8 mouse cellular contexts compared by ENCODE assay signal in the genomic region with DNA sequence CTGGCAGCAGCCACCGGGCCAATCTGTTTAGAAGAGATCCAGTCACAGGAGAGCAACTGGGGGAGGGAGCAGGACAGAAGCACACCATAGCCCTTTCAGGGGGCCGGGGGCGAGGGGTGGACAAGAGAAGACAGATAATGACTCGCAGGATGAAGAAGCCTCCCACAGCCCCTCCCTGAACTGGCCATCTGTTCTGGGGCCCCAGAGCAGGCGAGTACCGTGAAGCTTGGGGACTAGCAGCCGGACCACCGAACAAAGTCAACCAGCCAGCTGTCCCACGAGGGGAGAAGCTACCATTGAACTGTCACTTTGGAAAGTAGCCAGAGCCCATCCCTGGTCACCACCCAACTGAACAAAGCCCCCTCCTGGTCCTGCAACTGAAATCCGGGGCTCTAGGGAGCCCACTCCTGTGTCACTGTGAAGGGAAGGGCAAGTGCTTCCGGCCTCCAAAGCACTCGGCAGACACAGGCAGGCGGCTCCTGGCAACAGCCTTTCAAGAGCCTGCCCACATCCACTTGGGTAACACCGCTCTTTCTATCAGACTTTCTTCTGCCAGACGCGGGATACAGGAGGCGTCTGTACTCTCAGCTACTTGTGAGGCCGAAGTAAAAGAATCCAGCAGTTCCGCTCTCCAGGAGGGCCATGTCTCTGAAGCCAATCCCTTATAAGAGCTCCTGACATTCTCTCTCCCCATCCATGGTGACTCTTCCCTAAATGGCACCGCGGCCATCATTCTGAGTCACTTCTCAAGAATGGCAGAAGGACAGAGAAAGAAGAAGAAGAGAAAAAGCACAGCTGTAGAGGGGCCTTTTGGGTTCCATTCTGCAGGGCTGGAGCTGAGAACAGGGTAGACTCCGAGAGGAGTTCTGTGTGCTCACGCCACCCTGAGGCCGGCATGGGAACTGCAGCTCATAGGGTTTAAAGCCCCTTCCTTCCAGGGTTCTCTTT. TPM values are rescaled to one million over a fixed set of nuclear protein-coding genes. Genes with fewer than 3 reads are reported as not detected.
DNase-seq lines count a peak whose midpoint lies in the region; ATAC-seq and TF ChIP-seq lines count a peak whose summit lies in the region.

No protein-coding gene starts in this region.

- no peaks in the 10 kb centered on the region for H3K9me3 ChIP-seq in forebrain, postnatal 0 days (ENCODE audit: low read length)
- no peaks in the 10 kb centered on the region for H3K9me3 ChIP-seq in limb, embryonic 10.5 days (replicated peaks)
- no peaks in the 10 kb centered on the region for H3K9me3 ChIP-seq in midbrain, embryonic 11.5 days (ENCODE audit: control insufficient read depth, low read length)

- peak; percentile 71 for TF ChIP-seq CTCF in bone marrow, adult 2 months (IDR thresholded peaks at IDR 0.05; ENCODE audit: control insufficient read depth, insufficient read depth, low read length)
- peak; percentile 73 for TF ChIP-seq CTCF in forebrain, postnatal 0 days (IDR thresholded peaks at IDR 0.05; ENCODE audit: low read depth)

- peak; percentile 86 for ATAC-seq in forebrain, postnatal 0 days
- ATAC-seq in midbrain, embryonic 11.5 days (ENCODE audit: low FRiP score): peak; percentile 83

- 0 out of 2 replicates have a peak overlapping the region, but pooled peaks have one; percentile 1 for H3K4me2 ChIP-seq in forebrain, postnatal 0 days (ENCODE audit: low read depth)
- H3K4me2 ChIP-seq in midbrain, embryonic 11.5 days: no peak overlapping the region

- H3K36me3 ChIP-seq in forebrain, postnatal 0 days (ENCODE audit: insufficient read depth): no peaks in the 10 kb centered on the region
- no peaks in the 10 kb centered on the region for H3K36me3 ChIP-seq in limb, embryonic 10.5 days
- no peaks in the 10 kb centered on the region for H3K36me3 ChIP-seq in midbrain, embryonic 11.5 days (ENCODE audit: control insufficient read depth, insufficient read depth, low read length)
- no peaks in the 10 kb centered on the region for H3K36me3 ChIP-seq in splenic B cell, adult 2 months (ENCODE audit: control insufficient read depth, insufficient read depth, low read length, poor library complexity, severe bottlenecking)

- no peak overlapping the region for H3K9ac ChIP-seq in forebrain, postnatal 0 days
- H3K9ac ChIP-seq in midbrain, embryonic 11.5 days (ENCODE audit: low read length): no peak overlapping the region

- TF ChIP-seq POLR2A in bone marrow, adult 2 months (IDR thresholded peaks at IDR 0.05; ENCODE audit: borderline replicate concordance, control insufficient read depth, low read depth, low read length): no peak

- no peak overlapping the region for H3K4me3 ChIP-seq in bone marrow, adult 2 months (replicated peaks; ENCODE audit: control insufficient read depth, low read depth, low read length)
- no peak overlapping the region for H3K4me3 ChIP-seq in forebrain, postnatal 0 days (ENCODE audit: low read depth, low read length)
- peak overlapping the region; percentile 35 for H3K4me3 ChIP-seq in limb, embryonic 10.5 days
- no peak overlapping the region for H3K4me3 ChIP-seq in midbrain, embryonic 11.5 days (ENCODE audit: low read depth, low read length)

- 0 out of 2 replicates have a peak overlapping the region, but pooled peaks have one; percentile 6 for H3K27ac ChIP-seq in bone marrow, adult 2 months (ENCODE audit: control insufficient read depth, insufficient read depth, low read depth, low read length, poor library complexity)
- H3K27ac ChIP-seq in forebrain, postnatal 0 days (ENCODE audit: low read depth, low read length): peak overlapping the region; percentile 62
- H3K27ac ChIP-seq in limb, embryonic 10.5 days: peak overlapping the region; percentile 73
- peak overlapping the region; percentile 66 for H3K27ac ChIP-seq in midbrain, embryonic 11.5 days (ENCODE audit: low read depth, low read length)

- H3K4me1 ChIP-seq in bone marrow, adult 2 months (ENCODE audit: control insufficient read depth, insufficient read depth, low read length): no peaks in the 10 kb centered on the region
- peaks cover 9% of the 10 kb centered on the region for H3K4me1 ChIP-seq in forebrain, postnatal 0 days (ENCODE audit: insufficient read depth)
- peaks cover 9% of the 10 kb centered on the region for H3K4me1 ChIP-seq in limb, embryonic 10.5 days
- H3K4me1 ChIP-seq in midbrain, embryonic 11.5 days (ENCODE audit: control insufficient read depth, insufficient read depth, low read length): peaks cover 3% of the 10 kb centered on the region; the same call in 1 of the 2 replicates

- 6% methylated on average over 24 of the region's 24 CpGs for WGBS in bone marrow, adult 2 months
- 21% methylated on average over 24 of the region's 24 CpGs for WGBS in forebrain, postnatal 0 days
- 13% methylated on average over 24 of the region's 24 CpGs for WGBS in limb, embryonic 10.5 days
- WGBS in midbrain, embryonic 11.5 days: 18% methylated on average over 23 of the region's 24 CpGs

- H3K27me3 ChIP-seq in forebrain, postnatal 0 days (ENCODE audit: insufficient read depth, low read length): no peaks in the 10 kb centered on the region
- H3K27me3 ChIP-seq in limb, embryonic 10.5 days (ENCODE audit: low read depth, poor library complexity, severe bottlenecking): peaks cover 21% of the 10 kb centered on the region; the same call in 1 of the 2 replicates
- H3K27me3 ChIP-seq in midbrain, embryonic 11.5 days (ENCODE audit: control insufficient read depth, insufficient read depth, low read length): no peaks in the 10 kb centered on the region; the same call in 1 of the 2 replicates
- no peaks in the 10 kb centered on the region for H3K27me3 ChIP-seq in splenic B cell, adult 2 months (ENCODE audit: control insufficient read depth, insufficient read depth, low read length, poor library complexity, severe bottlenecking)

- DNase-seq in cerebellum, postnatal 14 days: peak; percentile 77 to 85
- no peak for DNase-seq in cerebellum, adult 11-12 months
- peak; percentile 73 for DNase-seq in forebrain, postnatal 0 days
- DNase-seq in induced T-regulatory cell, adult 2 months (ENCODE audit: low read depth): peak; percentile 70
- DNase-seq in limb, embryonic 10.5 days (ENCODE audit: low spot score): peak; percentile 75
- DNase-seq in midbrain, embryonic 11.5 days (ENCODE audit: low spot score, missing footprints): peak; percentile 97
- peak; percentile 67 for DNase-seq in splenic B cell, adult 2 months (ENCODE audit: low read depth, low spot score)

RNA-seq across cellular contexts. Expression of gene Sstr2, which starts 7.2 kb away (rescaled TPM):
- not detected in 2 replicates for polyA plus RNA-seq in bone marrow, adult 2 months (2011; ENCODE audit: insufficient read depth, insufficient read length, low replicate concordance, missing spikeins)
- 19.9 and 32.2 TPM in 2 replicates for total RNA-seq in forebrain, postnatal 0 days (2014; rRNA removed)
- 23.1 and 27.1 TPM in 2 replicates for polyA plus RNA-seq in forebrain, postnatal 0 days (2015; fragmentation: Nextera tagmentation; extraction: Ambion mirVana)
- 0.55 and 0.68 TPM in 2 replicates for polyA plus RNA-seq in limb, embryonic 10.5 days (2016; fragmentation: Nextera tagmentation; extraction: Ambion mirVana)
- polyA plus RNA-seq in midbrain, embryonic 11.5 days (2014; fragmentation: Nextera tagmentation; extraction: Ambion mirVana): 12.4 and 12.6 TPM in 2 replicates

RNA-seq across cellular contexts. Expression of gene Cog1, which starts 37.0 kb away (rescaled TPM):
- polyA plus RNA-seq in bone marrow, adult 2 months (2011; ENCODE audit: insufficient read depth, insufficient read length, low replicate concordance, missing spikeins): 31.3 and 57.0 TPM in 2 replicates
- total RNA-seq in forebrain, postnatal 0 days (2014; rRNA removed): 37.2 and 48.8 TPM in 2 replicates
- 25.3 and 28.6 TPM in 2 replicates for polyA plus RNA-seq in forebrain, postnatal 0 days (2015; fragmentation: Nextera tagmentation; extraction: Ambion mirVana)
- 26.3 and 31.1 TPM in 2 replicates for polyA plus RNA-seq in limb, embryonic 10.5 days (2016; fragmentation: Nextera tagmentation; extraction: Ambion mirVana)
- 30.0 and 30.1 TPM in 2 replicates for polyA plus RNA-seq in midbrain, embryonic 11.5 days (2014; fragmentation: Nextera tagmentation; extraction: Ambion mirVana)

RNA-seq across cellular contexts. Expression of gene Slc39a11, which starts 37.9 kb away (rescaled TPM):
- polyA plus RNA-seq in bone marrow, adult 2 months (2011; ENCODE audit: insufficient read depth, insufficient read length, low replicate concordance, missing spikeins): 9.0 and 14.7 TPM in 2 replicates
- total RNA-seq in forebrain, postnatal 0 days (2014; rRNA removed): 36.9 and 48.2 TPM in 2 replicates
- polyA plus RNA-seq in forebrain, postnatal 0 days (2015; fragmentation: Nextera tagmentation; extraction: Ambion mirVana): 33.1 and 39.1 TPM in 2 replicates
- 14.2 and 15.7 TPM in 2 replicates for polyA plus RNA-seq in limb, embryonic 10.5 days (2016; fragmentation: Nextera tagmentation; extraction: Ambion mirVana)
- 17.7 and 17.8 TPM in 2 replicates for polyA plus RNA-seq in midbrain, embryonic 11.5 days (2014; fragmentation: Nextera tagmentation; extraction: Ambion mirVana)

Comparison
In these comparisons a context has a peak if more than half of its experiments do, and no peak if none do; other contexts are left out.
1. H3K27ac ChIP-seq: peak in every context shown above with its lines; median percentile 73 in limb, embryonic 10.5 days; 66 in midbrain, embryonic 11.5 days; 62 in forebrain, postnatal 0 days; 6 in bone marrow, adult 2 months.